Mouse (Mus musculus) layer of hippocampus, adult 9-10 months (tissue): ENCODE measurements around the gene Nrip1.
"Not testable (repeated sequence)": the region's sequence is repeated elsewhere in the genome, so short reads cannot be mapped to it uniquely, and the experiment has no call there.

Experiments used
- DNase-seq: peaks from one replicate; pipeline ENCODE4 v3.0.0; 2022; ENCODE audit warnings: low spot score

The Nrip1 gene

DNA sequence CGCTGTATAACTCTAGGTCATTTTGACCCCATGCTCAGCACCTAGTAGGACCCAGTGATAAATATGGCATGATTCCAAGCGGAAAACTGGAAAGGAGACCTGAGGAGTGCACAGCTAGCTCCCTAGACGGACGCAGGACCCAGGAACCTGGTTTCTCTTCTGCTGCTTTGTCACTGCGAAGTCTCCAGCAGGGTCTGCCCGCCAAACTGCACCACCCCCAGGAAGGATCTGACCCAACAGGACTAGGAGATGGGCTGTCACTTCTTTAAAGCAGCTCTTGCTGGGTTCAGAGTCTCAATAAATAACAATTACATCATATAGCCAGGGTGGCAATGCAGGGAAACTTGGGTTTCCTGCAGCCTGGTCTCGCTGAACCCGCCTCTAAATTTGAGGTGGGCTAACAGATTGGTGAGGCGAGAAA lies at the start of gene Nrip1:
Nrip1 (minus strand) TSS at position 157 of the 421 bp plus-strand sequence.
- peak; percentile 32 for DNase-seq

DNA sequence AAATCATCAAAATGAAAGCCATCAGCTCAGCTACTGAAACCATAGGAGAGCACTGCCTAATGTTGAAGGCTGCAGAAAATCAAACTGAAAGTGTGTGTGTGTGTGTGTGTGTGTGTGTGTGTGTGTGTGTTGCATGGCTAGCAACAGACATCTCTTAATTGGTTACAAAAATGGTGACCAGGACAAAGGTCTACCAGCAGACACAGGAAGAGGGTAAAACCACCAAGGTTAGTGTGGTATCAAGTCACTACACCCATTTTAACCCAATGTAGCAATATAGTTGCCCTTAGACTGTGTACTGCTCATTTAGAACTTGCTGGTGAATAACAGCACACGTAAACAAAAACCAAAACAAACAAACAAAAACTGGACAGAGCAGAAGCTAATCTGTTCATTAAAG lies 48.9 kb upstream of the Nrip1 start:
- DNase-seq = no peak

GRCm38 (mm10) chr16:76419849-76420248 lies 46.2 kb upstream of the Nrip1 start:
- DNase-seq = no peak

GRCm38 (mm10) chr16:76416477-76416876 lies 42.9 kb upstream of the Nrip1 start:
- DNase-seq = no peak

GRCm38 (mm10) chr16:76416060-76416438 lies 42.4 kb upstream of the Nrip1 start:
- no peak for DNase-seq

DNA sequence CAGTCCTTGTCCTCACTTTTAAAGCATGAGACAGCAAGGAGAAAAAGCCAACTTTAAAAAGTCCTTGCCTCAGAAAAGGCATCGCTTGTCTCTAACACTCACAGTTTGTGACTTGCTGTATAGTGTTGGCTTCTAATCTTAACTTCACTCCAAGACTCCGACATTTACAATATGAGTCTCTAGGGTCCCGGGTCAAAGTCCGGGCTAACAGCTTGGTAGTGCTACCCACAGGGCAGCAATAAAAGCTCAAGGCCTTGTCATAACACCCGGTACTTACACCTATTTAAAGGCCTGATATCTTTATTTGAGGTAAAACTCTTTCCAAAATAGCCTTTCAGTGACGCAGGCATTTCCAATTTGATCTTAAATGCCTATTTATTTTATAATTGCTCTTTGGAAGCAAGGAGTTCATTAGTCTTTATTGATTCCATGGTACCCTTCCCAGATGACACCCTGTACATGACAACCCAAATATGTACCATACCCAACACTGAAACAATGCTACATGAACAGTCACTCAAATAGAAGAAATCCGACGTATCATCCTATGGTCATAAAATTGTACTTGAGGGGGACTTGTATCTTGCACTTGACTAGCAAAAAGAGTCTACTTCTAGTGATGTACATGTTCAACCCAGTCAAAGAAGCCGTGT lies 41.9 kb upstream of the Nrip1 start:
- DNase-seq = no peak

DNA sequence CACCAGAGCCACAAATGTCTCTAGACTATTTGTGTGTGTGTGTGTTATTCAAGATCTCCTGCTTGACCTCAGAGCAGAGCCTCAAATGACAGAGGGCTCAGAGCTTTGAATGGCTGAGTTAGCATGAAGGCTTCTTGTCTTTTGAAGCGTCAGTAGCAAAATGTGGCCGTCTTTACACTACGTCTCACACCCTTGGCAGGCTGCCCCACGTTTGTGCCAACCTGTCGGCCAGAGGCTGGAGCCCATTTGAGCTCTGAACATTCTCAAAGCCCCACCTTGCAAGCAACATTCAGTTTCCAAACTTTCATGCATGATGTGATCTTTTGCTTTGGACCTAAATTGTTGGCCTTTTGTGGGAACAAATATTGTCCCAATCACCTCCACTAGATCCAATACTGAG lies 40.9 kb upstream of the Nrip1 start:
- no peak for DNase-seq

DNA sequence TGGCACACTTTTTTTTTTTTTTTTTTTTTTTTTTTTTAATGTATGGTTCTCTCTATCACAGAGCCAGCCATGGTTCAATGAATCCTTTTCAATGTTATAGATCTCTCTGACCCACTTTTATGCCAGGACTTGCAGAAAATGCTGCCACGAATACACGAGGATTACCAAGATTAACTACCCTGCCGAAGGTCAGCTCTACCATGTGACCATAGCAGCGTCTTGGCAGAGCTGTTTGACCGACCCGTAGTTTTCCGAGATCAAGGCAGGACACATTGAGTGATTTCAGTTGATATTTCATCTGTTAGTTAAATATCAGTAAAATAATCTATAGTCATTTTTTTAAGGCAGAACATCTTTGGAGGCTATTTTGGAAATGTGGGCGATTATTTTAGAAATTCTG lies 40.0 kb upstream of the Nrip1 start:
- no peak for DNase-seq

GRCm38 (mm10) chr16:76409355-76409722 lies 35.7 kb upstream of the Nrip1 start:
- no peak for DNase-seq

DNA sequence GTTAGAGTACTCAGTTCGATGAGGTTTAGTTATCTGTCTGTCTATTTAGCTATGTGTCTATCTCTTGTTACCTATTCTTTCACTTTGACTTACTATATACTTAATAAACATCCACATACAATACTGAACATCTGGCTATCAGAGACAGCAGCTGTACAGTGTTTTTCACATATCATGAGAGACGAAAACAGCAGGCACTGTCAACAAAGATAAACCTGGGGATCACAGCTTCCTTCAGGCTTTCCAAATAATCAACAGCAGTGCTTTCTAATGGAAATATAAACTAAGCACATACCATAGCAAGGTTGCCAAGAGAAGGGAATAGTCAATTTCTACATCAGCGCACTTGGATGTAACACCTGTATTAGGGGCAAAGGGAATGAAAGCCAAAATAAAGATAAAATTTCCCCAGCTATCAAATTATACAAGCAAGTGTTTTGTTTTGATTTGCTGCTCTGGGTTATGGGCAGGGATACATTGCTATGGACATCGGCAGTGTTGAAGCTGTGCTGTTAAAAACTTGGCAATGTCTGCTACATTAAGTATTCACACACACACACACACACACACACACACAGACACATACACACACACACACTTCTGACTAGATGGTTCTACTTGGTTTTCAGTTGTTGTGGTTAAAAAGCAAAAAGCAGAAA lies 35.2 kb upstream of the Nrip1 start:
- DNase-seq = no peak

DNA sequence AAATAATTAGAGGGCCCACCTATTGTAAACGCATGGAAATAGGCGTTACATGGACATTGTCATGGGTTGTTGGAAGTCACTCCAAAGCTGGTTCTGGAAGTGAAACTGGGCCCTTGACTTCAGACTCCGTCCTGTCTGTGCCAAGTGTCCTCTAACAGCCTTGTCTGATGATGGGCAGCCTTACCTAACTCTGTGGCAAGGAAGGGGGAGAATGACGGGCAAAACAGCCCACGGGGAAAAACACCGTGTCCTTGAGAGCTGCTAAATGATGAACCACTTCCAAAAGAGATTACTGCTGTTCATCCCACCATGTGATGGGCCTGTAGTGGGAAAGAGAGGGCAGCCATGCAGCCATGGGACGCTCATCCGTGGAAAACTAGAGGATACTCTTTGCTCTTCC lies 34.6 kb upstream of the Nrip1 start:
- no peak for DNase-seq

DNA sequence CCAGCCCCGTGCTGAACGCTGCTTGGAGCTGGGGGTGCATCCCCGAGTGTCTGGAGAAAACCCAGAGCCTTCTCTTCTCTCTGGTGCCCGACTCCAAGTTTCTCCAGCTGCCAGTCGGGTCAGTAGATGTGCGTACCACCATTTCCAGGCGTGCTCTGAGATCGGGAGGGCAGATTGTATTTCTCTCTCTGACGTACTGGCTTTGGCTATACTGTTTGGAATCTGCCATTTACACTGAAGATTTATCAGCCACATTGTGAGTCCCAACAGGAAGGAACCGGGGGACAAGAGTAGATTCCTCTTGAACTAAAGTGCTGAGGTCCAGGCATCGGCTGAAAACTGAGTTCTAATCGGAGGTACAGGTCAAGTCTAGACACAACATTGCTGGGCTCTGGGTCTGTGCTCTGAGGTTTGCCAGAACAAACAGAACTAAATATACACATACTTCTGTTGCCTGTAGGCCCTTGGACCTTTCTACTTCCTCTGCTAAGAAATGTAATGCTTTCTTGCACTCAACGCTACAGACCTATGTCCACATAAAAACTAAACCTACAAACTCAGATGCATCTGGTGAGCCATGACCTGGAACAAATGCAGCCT lies 33.8 kb upstream of the Nrip1 start:
- DNase-seq = no peak

GRCm38 (mm10) chr16:76406897-76407296 lies 33.3 kb upstream of the Nrip1 start:
- no peak for DNase-seq

GRCm38 (mm10) chr16:76406319-76406718 lies 32.7 kb upstream of the Nrip1 start:
- no peak for DNase-seq

- not testable (repeated sequence) for DNase-seq
Observed at GRCm38 (mm10) chr16:76403305-76403704, 29.7 kb upstream of the Nrip1 start.

GRCm38 (mm10) chr16:76396512-76396911 lies 22.9 kb upstream of the Nrip1 start:
- no peak for DNase-seq

DNA sequence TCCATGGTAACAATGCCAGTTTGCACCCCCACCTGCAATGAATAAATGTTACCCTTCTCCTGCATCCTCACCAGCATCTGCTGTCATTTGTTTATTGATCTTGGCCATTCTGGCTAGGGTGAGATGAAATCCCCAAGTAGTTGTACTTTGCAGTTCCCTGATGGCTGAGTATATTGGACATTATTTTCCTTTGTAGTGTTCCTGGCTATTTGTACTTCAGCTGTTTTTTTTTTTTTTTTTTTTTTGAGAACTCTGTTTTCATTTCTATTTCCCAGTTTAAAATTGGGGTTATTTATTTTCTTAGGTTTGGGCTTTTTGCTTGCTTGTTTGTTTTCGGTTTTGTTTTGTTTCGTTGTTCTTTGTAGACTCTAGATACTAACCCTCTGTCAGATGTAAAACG lies 19.6 kb upstream of the Nrip1 start:
- no peak for DNase-seq

DNA sequence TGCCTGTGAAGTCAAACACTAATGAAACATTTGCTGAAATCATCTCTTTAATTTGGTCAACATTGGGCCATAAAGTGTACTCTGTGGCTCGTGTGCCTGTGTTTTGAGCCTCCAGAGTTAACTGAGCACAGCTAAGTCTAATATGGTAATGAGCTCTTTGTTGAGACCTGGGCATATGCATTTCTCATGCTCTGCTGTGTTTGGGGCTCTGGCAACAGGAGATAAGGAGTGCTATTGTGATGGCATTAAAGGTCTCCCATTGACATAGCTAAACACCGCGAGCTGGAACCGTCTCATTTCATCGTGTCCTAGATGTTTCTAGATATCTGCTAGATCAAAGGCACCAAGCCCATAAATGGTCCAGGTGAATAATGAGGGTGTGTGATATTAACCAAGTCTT lies 12.9 kb upstream of the Nrip1 start:
- DNase-seq = no peak

- DNase-seq = no peak
Observed at GRCm38 (mm10) chr16:76386071-76386470, 12.4 kb upstream of the Nrip1 start.

- no peak for DNase-seq
Observed at GRCm38 (mm10) chr16:76377211-76377610, 3.6 kb upstream of the Nrip1 start.

DNA sequence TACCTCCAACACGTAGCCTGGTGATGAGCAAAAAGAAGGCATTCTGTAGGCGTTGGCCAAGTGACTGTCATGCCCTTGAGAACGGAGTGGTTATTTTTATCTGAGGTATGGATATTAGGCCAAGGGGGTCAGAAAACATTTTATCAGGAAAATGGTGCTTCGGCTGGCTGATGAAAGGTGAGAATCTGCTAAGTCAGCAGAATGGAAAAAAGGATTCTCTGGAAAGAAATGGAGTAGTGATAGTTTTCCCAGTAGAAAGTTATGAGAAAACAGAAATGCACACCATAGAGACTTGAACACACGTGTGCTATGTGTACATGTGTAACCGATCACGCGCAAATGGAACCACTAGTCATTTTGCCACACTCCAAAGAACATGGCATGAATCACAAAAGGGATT lies 3.0 kb upstream of the Nrip1 start:
- DNase-seq = no peak

- peak; percentile 47 for DNase-seq
Observed at GRCm38 (mm10) chr16:76372941-76373561, 576 bp downstream of the Nrip1 start.
